Mouse (Mus musculus): ENCODE data around the gene Scd3. TPM values are rescaled to one million over a fixed set of nuclear protein-coding genes. Genes with fewer than 3 reads are reported as not detected.

Gene Scd3
- total RNA-seq, 4 experiments from 2014 or later: 0.06 to 0.31 (median 0.12) TPM; not detected in 1

Other genes starting within 250 kb of the Scd3 start
- under 1 TPM in 1 of 4 experiments, not detected in 3; 0.12 TPM for gene Cpn1, start 216.7 kb upstream of the Scd3 start, total RNA-seq (2022)
- 1 to 10 TPM in 3 of 4 experiments, under 1 TPM in 1; 0.30 to 2.2 (median 1.0) TPM for gene Cyp2c23, start 174.1 kb upstream of the Scd3 start, total RNA-seq (2022)
- gene Erlin1, start 133.5 kb upstream of the Scd3 start, total RNA-seq (2022): 10 to 100 TPM; 18.5 to 34.0 (median 26.5) TPM
- 100 to 1,000 TPM in 2 of 4 experiments, 10 to 100 TPM in 2; 74.5 to 111 (median 93.4) TPM for gene Chuk, start 95.8 kb upstream of the Scd3 start, total RNA-seq (2022)
- 10 to 100 TPM; 24.0 to 35.8 (median 30.0) TPM for gene Cwf19l1, start 67.4 kb upstream of the Scd3 start, total RNA-seq (2022)
- 10 to 100 TPM; 35.7 to 40.9 (median 39.5) TPM for gene Bloc1s2, start 56.8 kb upstream of the Scd3 start, total RNA-seq (2022)
- not detected for gene Pkd2l1, start 10.8 kb upstream of the Scd3 start, total RNA-seq (2022)
- 1,000 to 10,000 TPM in 3 of 4 experiments, 100 to 1,000 TPM in 1; 965 to 1,225 (median 1,109) TPM for gene Scd2, start 90.4 kb downstream of the Scd3 start, total RNA-seq (2022)
- 1 to 10 TPM; 4.5 to 7.6 (median 6.6) TPM for gene Scd4, start 129.8 kb downstream of the Scd3 start, total RNA-seq (2022)
- 1,000 to 10,000 TPM in 1 of 4 experiments, 100 to 1,000 TPM in 3; 370 to 1,578 (median 696) TPM for gene Scd1, start 204.6 kb downstream of the Scd3 start, total RNA-seq (2022)